Mouse (Mus musculus) gastrocnemius, adult 2 months (tissue): ENCODE data around the gene Rad51c. TPM values are rescaled to one million over a fixed set of nuclear protein-coding genes. Genes with fewer than 3 reads are reported as not detected.
A peak's percentile ranks its signal among the peaks of the same experiment; 100 is the strongest.

ENCODE experiments used
- DNase-seq: peaks from one replicate; pipeline ENCODE4 v3.0.0; 2022
- H3K27ac ChIP-seq: fragments of 200-600 bp; 2 replicates; pipeline ENCODE4 v1.8.1; 2022; ENCODE audit warnings: mild to moderate bottlenecking
- H3K4me3 ChIP-seq: fragments of 200-600 bp; 2 replicates; pipeline ENCODE4 v1.8.1; 2022; ENCODE audit warnings: mild to moderate bottlenecking, moderate library complexity
- CTCF ChIP-seq: fragments of 200-600 bp; IDR thresholded peaks from 2 replicates; pipeline ENCODE4 v1.8.1; 2022; ENCODE audit warnings: antibody characterized with exemption, mild to moderate bottlenecking, moderate library complexity
- intact Hi-C: fragments of 180-260 bp; cut with DNase I; formaldehyde crosslinking; loops from one replicate; pipeline ENCODE4 v1.15.1; 2025
- total RNA-seq, 2 experiments: library from RNA; stranded (reverse); gene quantifications; 2 replicates each; pipeline ENCODE4 v1.2.3; 2021

Gene Rad51c
- total RNA-seq, 2 experiments from 2014 or later = 0.26 to 0.45 TPM

DNA sequence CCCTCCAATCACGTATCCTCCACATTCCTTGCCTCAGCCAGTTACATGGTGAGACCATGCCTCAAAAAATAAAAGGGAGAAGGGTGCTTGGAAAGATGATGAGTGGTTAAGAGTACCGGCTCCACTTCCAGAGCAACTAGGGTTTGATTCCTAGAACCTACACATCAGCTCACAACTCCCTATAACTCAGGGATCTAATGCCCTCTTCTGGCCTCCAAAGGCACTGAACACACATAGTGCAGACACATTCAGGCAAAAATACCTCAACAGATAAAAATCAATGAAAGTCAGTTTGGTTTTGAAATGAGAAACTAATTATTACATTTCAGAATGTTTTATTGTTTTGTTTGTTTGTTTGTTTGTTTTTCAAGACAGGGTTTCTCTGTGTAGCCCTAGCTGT is 6.4 kb downstream of the Rad51c start:
- intact Hi-C loops = no loop called here
- TF ChIP-seq CTCF = no peak
- Histone ChIP-seq H3K4me3 (no peak overlapping the region), H3K27ac (no peak overlapping the region)
- no peak for DNase-seq

DNA sequence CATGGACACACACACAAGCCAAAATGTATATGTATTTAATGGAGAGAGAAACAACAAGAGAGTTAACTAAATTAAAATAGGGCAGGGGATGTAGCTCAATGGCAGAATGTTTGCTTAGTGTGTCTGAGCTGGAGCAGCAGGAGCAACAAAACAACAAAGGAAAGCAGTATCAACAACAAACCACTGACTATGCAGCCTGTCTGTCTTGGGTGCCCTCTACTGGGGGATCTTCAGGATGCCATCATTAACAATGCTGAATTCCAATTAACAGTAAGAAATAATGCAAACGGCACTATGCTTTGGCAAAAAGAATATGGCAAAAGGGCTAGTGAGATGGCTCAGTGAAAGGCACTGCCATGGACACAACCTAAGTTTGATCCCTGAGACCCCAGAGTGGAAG is 10.9 kb downstream of the Rad51c start:
- Histone ChIP-seq H3K27ac (no peak overlapping the region), H3K4me3 (no peak overlapping the region)
- DNase-seq = no peak
- peak; percentile 57 for TF ChIP-seq CTCF
- intact Hi-C loops = no loop called here

DNA sequence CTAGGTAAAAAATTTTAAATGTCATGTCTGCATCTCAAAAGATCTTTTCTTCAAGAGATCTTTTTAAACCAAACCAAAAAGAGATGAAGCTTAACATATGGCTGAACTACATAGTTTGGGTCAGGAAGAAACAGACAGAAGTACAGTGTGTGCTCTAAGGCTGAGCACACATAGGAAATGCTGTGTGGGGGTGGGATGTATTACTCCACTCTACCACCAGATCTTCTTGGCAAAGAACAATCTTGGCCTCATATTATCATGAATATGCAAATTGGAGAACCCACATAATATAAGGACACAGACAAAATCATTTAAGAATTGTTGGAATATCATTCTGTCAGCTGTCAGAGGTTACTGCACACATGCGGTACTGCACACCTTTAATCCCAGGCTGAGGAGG is 19.1 kb downstream of the Rad51c start:
- DNase-seq = no peak
- Histone ChIP-seq H3K27ac (no peak overlapping the region), H3K4me3 (no peak overlapping the region)
- intact Hi-C loops = no loop called here
- TF ChIP-seq CTCF = no peak

DNA sequence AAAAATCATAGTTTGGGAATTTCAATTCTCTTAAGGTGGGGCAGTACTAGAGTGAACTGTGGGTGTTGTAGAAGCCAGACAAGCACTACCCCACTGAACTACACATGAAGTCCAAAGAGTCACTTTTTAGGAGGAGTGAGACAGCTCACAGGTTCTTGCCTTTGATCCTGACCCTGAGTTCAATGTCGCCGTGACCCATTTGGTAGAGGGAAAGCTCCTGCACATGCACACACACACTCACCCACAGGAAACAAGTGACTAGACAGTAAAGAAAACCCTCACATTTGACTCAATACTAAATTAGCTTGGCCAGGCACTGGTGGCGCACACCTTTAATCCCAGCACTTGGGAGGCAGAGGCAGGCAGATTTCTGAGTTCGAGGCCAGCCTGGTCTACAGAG is 20.2 kb downstream of the Rad51c start:
- TF ChIP-seq CTCF = no peak
- H3K27ac ChIP-seq = no peak overlapping the region
- no peak overlapping the region for H3K4me3 ChIP-seq
- intact Hi-C loops = no loop called here
- DNase-seq = no peak

DNA sequence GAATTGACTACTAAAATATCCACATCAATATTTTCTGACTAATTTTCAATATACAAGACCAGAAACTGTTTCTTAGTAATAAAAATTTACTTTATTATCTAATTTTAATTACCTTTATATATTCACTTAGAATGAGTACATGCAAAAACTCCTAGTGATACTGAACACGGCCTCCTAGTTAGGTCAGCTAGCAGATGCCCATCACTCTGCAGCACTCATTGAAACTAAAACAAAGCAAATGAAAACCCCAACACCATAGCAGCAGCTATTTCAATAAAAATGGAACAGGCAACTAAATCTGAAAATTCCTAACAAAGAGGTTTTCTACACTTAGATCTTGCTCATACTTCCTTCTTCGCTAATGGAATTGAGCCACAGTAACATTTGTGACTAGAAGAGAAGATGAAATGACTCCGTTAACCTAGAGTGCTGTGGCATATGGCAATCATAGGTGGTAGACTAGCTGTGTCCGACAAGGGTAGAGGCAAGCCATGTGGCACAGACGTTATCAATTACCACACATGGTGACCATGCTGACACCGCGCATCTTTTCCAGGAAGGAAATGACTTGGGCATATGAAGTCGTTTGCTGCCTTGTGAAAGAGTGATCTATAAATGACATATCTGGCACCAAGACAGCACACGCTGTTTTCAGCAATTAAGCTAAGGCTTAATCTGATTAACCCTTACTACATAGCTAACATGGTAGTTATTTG is 36.7 kb downstream of the Rad51c start:
- TF ChIP-seq CTCF = no peak
- intact Hi-C loops = no loop called here

DNA sequence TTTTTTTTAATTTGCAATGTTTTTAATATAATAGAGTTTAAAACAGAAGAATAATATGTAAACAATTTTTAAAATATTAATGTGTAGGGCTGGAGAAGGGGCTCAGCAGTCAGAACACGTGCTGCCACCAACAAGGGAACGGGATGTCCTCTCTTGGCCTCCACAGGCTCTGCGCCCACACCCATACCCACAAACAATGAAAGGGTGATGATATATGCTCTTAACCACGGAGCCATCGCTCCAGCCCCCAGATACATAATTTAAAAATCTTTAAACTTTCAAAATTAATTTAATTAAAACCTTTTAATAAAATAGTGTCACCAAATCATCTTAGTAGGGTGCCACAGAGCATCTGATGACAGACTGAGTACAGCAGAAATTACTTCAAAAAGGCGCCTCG is 37.7 kb downstream of the Rad51c start:
- no peak overlapping the region for H3K4me3 ChIP-seq
- no peak overlapping the region for H3K27ac ChIP-seq
- no peak for TF ChIP-seq CTCF
- intact Hi-C loops = no loop called here
- no peak for DNase-seq

More for the DNA sequence above, 36.7 kb downstream of the Rad51c start:
- no peak overlapping the region for H3K4me3 ChIP-seq
- H3K27ac ChIP-seq = no peak overlapping the region
- no peak for DNase-seq

DNA sequence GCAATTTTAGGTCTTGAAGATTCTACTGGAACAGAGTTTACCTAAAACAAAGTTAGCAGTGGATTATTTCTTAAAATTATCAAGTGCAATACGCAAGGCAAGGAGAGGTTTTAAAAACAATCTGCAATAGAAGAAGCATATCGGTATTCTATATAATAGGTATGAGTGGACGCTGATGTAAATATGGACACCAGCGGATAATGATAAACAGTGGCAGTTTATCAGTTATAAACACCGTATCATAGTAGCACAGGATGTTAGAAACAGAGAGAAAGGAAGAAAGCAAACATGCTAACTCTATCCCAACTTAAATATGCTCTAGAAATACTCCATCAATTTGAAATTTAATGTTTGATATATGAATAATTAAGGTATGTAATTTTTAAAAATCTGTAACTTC is 39.6 kb downstream of the Rad51c start:
- intact Hi-C loops = no loop called here
- H3K4me3 ChIP-seq = no peak overlapping the region
- no peak overlapping the region for H3K27ac ChIP-seq
- TF ChIP-seq CTCF = no peak
- DNase-seq = no peak

DNA sequence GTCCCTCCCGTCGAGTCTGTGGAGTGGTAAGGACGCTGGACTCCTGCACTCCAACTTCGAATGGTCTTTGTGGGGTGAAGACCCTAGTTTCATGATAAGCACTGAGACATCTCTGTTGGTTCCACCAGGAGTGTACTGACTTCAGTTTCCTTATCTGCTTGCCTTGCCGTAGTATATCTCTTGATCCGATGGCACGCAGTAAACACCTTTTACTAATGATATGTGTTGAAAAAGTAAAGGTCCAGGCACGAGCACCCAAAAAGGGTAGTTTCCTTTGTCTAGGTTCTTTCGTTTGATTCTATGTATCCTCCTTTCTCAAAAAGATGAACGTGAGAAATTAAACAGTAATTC is 45.5 kb downstream of the Rad51c start:
- Histone ChIP-seq H3K4me3 (peak overlapping the region; percentile 87), H3K27ac (peak overlapping the region; percentile 24; the same call in 1 of the 2 replicates)
- TF ChIP-seq CTCF = no peak
- DNase-seq = no peak
- intact Hi-C loops = no loop called here

DNA sequence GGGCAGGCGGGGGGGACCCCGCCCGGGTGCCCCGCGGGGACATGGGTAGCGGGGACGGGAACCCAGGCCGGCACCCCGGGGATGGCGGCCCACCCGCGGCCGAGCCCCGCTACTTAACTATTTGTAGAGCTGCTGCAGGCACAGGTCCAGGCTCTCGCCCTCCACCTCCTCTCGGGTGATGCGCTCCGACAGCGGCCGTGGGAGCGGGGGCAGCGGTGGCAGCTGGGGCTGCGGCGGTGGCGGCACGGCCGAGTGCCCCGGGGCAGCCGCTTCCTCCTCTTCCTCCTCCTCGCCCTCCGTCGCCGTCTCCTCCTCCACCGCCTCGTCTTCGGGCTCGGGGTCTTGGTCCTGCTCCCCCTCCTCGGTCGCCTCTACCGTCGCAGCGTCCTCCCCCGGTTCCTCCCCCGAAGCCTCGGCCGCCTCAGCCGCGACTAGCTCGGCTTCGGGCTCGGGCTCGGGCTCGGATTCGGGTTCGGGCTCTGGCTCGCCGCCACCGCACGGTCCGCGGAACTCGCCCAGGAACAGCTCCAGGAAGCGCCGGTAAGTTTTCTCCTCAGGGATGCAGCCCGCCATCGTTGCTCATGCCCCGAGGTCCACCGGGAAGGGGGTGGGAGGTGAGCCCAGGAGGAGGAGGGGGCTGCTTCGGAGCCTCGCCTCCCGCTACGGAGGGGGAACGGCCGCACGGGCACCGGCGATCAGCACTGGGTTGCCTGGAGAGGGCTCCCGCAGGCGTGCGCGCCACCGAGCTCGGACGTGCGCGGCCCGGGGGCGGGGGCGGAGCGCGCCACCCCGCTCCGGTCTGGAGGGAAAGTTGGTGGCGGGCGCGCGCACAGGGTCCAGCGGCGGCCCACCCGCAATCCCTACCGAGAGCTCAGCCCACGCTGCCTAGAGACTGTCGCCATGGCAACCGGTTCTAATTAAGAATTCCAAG is 46.2 kb downstream of the Rad51c start, which contains the start of gene Ppm1e:
Gene Ppm1e, minus strand, starts transcription at position 693 of the 931 bp plus-strand sequence.
- intact Hi-C loops = no loop called here
- TF ChIP-seq CTCF = no peak
- DNase-seq = peak; percentile 65
- peak within 1 kb of the TSS; percentile 87 for H3K4me3 ChIP-seq
- peak within 1 kb of the TSS; percentile 24 for H3K27ac ChIP-seq

DNA sequence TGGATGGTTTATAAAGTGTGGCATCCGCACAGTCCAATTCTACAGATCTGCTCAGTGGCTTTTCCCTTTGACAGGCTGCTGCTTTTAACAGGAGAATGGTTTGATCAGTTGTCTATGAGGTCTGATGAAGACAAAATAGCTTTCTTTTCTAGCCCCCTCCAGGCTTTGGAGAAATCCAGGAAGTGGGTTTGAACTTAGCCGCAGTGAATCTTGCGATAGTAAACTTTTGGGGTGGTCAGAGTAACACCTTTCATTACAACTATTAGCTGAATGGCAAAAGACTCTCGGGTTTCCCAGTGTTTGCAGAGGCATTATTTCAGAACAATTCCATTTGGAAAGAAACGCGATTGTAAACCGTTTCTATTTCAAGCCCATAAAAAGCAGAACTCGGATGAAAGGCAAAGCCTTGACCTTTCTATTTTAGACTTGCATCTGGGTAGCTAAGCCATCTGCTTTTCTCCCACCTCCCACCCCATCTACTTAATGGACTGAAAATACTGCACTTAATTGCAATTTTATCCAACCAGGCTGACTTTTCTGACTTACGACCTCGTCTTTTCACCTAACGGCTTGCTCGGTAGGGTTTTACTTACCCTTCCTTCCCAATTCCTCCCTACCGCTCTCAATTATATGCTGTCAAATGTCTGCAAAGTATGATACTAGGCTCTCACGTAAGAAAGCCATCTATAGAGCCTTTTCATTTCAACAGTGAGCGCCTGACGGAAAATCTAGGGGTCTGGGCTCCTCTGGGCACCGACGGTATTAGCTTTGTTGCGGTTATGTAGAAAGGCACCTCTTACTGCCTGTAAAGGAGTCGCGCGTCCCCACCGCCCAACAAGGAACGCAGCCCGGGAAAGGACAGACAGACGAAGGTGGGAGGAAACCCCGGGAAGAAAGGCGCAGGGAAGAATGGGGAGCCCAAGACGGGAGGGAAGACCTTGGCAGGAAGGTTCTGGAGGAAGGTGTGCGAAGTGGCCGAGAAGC is 47.1 kb downstream of the Rad51c start:
- intact Hi-C loops = no loop called here
- H3K4me3 ChIP-seq = peak overlapping the region; percentile 87
- no peak for DNase-seq
- no peak for TF ChIP-seq CTCF
- peak overlapping the region; percentile 24 for H3K27ac ChIP-seq

DNA sequence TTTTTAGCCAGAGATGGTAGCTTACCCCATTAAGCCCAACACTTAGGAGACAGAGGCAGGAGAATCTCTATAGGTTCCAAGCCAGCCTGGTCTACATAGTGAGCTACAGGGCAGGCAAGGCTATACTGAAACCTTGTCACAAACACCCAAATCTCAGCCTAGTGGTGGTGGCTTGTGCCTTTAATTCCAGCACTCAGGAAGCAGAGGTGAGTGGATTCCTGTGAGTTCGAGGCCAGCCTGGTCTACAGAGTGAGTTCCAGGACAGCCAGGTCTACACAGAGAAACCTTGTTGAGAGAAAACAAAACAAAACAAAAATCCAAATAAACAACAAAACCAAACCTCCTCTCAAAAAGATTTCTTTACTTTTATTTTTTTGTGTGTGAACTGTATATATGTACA is 49.9 kb downstream of the Rad51c start:
- no peak overlapping the region for H3K4me3 ChIP-seq
- H3K27ac ChIP-seq = no peak overlapping the region
- intact Hi-C loops = no loop called here
- DNase-seq = no peak
- no peak for TF ChIP-seq CTCF

DNA sequence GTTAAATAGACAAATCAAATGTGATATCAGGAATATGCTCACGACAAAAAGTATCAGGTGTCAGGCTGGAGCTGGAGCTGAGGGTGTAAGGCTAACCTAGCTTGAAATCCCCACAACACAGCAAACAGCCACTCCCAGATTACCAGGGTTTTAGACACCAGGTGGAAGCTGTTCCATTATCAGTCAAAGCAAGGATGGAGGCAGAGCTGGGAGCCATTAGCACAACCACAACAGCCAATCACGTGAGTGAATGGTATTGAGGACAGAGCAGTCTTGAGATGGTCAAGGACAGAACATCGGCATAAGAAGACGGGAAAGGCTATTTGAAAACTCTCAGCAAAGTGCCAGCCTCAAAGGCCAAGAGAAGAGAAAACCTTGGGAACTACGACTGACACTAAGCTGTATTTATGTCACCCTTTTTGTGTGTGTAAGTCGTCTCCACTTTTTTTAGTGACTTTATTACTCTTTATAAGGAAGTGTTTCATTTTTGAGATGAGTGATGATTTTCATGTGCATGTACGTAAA is 51.0 kb downstream of the Rad51c start:
- no peak for DNase-seq
- no peak overlapping the region for H3K4me3 ChIP-seq
- no peak for TF ChIP-seq CTCF
- H3K27ac ChIP-seq = no peak overlapping the region
- intact Hi-C loops = no loop called here

Other genes with a start within 250 kb of the Rad51c start
- under 1 TPM; 0.36 to 0.50 TPM for gene Ppm1e, start 45.9 kb downstream of the Rad51c start, total RNA-seq
- not detected for gene Tex14, start 111 bp upstream of the Rad51c start, total RNA-seq
- gene Gm11492, start 161.7 kb upstream of the Rad51c start, total RNA-seq = not detected
- gene Sept4, start 163.9 kb upstream of the Rad51c start, total RNA-seq = 10 to 100 TPM; 13.0 to 15.2 TPM
- gene Mtmr4, start 187.2 kb upstream of the Rad51c start, total RNA-seq = 10 to 100 TPM; 10.6 to 12.4 TPM
- not detected for gene Hsf5, start 212.2 kb upstream of the Rad51c start, total RNA-seq